Mouse (Mus musculus) thymus, postnatal 10 days (tissue): Measurements from ENCODE around the gene Supt6.
"Not testable (repeated sequence)": the region's sequence is repeated elsewhere in the genome, so short reads cannot be mapped to it uniquely, and the experiment has no call there.

ENCODE experiments used
- DNase-seq, 2 experiments: peaks; one replicate each; pipeline ENCODE4 v3.0.0; 2021; ENCODE audit warnings: low spot score in 2 of 2

The Supt6 gene

DNA sequence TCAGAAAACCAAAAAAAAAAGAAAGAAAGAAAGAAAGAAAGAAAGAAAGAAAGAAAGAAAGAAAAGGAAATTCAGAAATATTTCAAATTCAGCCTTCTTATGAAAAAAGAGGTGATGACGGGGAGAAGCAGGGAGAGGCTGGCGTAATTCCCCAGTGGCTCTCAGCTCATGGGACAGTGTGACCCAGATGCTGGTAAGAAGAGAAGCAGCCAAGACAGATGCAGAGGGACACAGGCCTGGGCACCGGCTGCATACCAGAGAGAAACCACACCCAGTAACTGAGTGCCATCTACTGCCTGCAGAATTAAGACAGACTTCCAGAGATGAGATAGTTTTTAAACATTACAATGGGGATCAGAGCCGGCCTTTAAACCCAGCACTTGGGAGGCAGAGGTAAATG is 22.2 kb downstream of the Supt6 start:
- DNase-seq, result no peak

DNA sequence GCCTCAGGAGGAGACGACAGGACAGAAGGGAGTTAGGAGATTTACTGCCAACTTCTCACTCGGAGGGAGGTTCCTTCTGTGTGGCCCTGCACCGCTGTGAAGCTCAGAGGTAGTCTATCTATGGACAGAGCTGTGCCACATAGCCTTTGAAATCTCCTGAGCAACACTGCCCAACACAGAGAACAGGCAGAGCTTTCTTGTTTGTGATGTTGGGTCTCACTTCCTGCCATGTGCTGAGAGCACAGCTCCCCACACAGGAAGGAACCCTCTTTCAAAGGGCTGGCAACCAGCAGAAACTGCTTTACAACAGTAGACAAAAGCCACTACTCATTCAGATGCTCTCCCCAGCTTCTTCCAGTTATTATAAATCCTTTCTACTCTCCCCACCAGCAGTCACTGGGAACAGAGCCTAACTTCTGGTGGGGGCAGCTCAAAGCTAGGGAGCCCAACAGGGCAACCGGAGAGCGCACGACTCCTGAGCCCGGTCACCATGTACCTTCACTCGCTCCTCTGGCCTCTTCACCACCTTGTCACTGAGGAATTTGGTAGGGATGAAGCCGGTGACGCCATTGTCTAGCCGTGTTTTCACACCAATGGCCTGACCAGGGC is 30.0 kb downstream of the Supt6 start:
- DNase-seq, result peak in 1 of 2 experiments; percentile 31

DNA sequence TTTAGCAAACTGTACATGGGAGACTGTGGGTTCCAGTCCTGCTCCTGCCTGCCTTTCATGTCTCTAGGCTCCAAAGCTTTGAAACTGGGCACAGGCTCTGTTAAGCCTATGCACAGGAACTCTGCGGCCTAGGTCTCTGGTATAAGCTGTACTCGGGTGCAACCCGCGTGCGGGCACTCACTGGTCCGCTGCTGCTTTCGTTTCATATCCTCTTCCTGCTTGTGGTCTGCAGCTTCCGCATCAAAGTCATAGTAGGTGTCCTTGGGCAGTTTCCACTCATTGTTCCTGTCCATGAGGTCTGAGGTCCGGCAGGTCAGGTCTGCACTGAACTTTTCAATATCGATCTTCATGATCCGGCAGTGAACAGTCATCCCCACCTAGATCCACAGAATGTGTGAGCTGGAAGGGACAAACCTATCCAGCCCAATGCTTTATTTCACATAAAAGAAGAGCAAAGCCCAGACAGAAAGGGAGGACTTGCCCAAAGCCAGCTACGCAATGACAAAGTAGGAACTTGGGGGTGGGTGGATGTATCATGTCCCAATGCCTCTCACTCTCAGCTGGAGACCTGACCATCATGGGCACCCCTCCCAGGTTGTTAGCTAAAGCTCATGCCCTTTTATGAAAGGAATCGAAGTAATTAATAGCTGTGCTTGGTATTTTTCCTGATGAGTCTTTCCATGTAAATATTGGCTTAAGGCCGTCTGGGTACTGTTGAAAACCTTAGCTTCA is 32.5 kb downstream of the Supt6 start:
- DNase-seq, result no peak

DNA sequence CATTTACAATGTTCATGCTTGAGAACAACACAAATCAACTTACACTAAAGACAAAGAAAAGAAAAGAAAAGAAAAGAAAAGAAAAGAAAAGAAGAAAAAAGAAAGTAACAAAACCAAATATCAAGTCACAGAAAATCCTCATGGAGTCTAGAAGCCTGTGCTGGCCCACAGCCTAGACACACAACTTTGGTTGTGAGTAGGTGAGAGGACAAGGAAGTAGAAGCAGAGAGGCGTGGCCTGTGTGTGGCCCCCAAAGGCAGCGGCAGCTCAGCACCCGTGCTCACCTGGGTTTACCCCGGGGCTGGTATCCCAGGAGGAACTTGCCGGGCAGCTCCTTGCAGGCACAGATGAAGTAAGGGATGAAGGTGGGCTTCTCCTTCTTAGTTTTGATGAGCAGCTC is 34.3 kb downstream of the Supt6 start:
- DNase-seq, result no peak

DNA sequence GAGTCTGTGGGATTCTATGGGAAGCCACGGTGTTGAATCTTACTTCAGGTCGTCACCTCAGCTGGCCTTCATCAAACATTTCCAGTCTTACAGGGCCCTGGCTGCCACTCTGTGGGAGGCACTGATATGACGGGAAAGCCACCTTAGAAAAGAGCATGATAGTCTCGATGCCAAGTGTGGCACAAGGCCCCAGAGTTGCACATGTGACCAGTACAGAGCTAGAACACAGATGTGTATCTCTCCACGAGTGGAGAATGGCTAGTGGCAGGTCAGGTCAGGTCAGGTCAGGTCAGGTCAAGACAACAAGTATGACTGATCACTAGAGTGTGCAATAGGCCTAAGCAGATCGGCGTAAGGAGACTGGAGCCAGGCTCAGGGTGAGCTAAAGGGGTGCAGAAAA is 35.2 kb downstream of the Supt6 start:
- no peak for DNase-seq

DNA sequence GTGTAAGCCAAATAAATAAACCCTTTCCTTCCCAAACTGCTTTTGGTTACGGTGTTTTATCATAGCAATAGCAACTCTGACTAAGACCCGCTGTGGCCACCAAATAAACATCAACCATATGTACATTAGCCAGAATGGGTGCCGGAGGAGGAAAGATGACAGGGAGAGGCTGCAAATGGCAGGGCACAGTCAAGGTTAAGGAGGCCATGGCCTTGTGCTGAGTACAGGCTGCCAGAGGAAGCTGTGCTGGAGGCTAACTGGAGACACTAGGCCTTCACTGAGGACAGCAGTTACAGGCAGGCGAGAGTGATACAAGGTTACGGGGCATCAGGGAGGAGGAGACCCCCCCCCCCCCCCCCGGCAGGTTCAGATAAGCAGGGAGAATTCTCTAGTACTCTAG is 35.9 kb downstream of the Supt6 start:
- DNase-seq, result no peak

DNA sequence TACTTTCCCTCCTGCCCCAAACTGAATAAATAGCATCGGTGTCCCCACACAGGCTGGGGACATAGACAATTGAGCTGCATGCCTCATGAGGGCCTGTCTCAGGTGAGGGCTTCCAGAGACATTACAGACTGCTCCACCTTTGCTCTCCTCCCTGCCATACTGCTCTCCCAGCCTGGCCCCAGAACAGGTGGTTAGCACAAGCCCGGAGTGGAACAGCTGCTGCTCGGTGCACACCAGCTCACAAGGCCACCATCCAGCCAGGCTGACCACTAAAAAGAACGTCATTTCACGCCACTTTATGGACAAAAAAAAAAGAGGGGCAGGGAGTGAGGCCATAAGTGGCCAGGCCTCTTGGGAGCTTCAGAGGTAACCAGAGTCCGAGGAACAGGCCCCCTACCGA is 38.6 kb downstream of the Supt6 start:
- no peak for DNase-seq

DNA sequence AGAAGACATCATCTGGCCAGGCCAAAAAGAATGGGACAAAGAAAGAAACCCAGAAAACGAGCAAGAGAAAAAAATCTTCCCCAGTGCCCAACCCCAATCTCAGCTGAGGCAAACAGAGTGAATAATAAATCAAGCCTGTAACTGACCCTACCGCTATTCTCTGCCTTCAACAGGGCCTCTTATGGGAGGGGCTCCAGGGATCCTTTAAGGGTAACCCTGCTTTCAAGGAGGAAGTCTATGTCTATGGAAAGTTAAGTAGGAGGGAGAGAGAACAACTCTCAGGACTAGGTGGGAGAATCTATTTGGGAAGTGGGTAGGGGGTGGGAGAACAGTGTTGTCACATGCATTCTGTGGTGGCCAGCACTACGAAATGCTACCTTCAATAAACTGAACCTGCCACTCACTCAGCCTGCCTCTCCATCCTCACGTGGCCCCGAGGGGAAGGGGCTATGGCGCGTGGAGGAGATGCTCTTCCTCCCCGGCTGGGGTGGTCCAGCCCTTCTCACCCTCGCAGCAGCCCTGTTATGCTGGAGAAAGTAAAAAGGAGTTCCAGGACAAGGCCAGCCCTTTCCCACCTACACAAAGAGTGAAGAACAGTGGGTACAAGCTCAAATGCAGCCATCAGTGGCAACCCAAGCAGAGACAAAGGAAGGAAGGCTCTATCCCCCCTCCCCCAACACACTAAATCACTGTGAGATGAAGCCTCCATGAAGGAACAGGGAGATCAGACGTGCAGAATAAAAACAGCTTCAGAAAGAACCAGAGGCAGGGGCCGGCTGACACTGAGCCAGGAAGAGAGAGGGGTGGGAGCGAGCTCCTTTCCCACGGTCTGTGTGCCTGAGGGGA is 40.2 kb downstream of the Supt6 start:
- no peak for DNase-seq

DNA sequence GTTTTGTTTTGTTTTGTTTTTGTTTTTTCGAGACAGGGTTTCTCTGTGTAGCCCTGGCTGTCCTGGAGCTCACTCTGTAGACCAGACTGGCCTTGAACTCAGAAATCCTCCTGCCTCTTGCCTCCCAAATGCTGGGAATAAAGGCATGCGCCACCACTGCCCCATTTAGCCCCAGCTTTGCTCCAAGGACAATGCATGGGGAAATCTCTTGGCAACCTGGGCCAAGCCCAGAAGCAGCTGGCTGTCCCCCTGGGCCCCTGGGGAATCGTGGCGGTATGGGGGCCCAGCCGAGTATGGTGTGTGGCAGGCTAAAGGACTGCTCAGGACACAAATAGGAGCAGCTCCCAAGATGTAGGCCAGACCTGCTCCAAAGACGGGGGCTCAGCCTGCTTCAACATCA is 41.5 kb downstream of the Supt6 start:
- DNase-seq, result no peak

DNA sequence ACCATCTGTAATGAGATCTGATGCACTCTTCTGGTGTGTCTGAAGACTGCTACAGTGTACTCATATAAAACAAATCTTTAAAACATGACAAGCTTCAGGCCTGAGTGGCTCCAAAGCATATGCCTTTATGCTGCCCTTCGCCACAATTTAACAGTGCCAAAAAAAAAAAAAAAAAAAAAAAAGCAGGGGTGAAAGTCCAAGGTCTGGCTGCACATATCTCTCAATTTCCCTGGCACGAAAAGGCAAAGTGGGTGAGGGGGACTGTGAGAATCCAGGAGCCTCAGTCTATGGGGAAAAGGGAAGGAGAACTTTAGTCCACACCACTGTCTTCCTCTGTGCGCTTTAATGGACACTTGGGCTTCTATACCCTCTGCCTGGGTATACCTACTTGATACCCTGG is 43.4 kb downstream of the Supt6 start:
- no peak for DNase-seq

DNA sequence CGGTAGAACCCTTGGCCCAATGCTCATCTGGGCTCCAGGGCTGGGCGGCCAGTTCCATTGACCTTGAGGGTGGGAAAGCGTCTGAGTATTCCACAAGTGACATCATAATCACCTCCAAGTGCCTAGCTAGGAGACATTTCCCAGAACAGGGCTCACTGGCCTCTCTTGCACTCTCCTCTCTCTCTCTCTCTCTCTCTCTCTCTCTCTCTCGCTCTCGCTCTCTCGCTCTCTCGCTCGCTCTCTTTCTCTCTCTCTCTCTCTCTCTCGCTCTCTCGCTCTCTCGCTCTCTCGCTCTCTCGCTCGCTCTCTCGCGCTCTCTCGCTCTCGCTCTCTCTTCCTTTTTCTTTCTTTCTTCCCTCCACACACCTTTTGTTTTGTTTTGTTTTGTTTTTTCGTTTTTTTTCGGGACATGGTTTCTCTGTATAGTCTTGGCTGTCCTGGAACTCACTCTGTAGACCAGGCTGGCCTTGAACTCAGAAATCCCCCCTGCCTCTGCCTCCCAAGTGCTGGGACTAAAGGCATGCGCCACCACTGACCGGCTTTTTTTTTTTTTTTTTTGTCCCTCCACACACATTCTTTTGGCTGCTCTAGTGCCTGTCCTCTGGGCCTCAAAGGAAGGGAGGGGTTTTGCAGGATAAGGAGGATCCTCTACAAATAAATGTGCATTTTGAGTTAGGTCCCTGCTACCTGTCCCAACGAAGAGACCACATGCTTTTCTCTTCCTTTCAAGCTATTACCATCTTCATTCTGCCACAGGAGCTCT is 50.5 kb downstream of the Supt6 start:
- no peak for DNase-seq

DNA sequence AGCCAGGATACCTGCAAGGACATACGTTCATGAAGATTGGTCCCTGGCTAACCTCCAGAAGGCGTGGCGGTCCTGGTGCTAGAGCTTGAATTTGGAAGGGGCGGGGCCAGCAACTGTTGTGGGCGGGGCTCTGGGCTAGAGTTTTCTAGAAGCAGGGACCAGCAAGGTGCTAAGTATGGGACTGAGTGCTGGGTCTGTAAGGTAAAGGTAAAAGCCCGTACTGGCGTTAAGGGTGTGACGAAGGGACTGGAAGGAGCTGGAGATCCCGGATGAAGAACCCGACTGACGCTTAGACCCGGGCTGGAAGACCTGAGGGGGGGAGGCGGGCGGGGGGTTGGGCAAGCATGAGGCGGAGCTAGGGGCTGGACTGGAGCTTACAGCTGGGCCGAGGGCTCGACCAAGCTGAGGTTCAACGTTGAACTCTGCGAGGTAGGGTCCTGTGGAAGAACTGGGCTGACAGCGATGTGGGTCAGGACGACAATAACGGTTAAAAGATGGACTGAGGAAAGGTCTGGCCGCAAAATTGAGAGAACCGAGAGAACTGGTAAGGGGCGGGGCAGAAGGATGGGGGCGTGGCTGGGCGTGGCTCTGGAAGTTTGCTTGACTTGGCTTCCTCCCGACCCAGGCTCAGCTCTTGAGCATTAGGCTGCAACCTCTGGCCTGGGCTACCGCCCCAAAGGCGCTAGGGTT is 51.2 kb downstream of the Supt6 start:
- peak in 1 of 2 experiments; percentile 41 for DNase-seq

DNA sequence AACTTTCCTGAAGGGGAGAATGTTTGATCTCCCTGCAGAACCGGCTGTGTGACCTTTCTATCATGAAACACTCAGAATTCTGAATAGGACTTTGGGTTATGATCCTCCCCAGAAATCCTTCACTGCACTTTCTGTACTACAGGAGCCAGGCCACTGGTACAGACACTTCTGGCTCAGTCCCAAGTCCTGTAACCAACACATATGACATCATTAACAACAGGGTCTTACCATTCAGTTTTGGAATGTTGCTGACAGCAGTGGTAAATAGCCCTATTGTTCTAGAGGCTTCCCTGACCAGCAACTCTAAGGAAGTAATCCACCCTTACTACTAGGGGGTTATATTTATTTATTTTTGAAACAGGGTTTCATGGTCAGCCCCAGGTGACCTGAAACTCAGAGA is 52.7 kb downstream of the Supt6 start, which contains the start of gene Proca1:
Gene Proca1 (plus strand): TSS at position 280 of the 400 bp plus-strand sequence.
- no peak for DNase-seq

DNA sequence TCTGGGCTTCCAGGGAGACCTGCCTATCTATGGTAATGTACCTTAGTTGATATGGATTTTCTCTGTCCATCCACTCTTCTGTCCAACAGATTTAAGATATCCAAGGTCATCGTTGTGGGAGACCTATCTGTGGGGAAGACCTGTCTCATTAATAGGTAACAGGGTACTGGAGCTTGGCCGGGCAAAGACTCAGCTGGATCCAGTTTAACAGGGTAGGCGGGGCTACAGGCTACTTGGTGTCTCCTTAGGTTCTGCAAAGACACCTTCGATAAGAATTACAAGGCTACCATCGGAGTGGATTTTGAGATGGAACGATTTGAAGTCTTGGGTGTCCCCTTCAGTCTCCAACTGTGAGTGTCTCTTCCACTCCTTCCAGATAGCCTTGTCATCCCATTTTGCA is 55.7 kb downstream of the Supt6 start:
- DNase-seq, result no peak

DNA sequence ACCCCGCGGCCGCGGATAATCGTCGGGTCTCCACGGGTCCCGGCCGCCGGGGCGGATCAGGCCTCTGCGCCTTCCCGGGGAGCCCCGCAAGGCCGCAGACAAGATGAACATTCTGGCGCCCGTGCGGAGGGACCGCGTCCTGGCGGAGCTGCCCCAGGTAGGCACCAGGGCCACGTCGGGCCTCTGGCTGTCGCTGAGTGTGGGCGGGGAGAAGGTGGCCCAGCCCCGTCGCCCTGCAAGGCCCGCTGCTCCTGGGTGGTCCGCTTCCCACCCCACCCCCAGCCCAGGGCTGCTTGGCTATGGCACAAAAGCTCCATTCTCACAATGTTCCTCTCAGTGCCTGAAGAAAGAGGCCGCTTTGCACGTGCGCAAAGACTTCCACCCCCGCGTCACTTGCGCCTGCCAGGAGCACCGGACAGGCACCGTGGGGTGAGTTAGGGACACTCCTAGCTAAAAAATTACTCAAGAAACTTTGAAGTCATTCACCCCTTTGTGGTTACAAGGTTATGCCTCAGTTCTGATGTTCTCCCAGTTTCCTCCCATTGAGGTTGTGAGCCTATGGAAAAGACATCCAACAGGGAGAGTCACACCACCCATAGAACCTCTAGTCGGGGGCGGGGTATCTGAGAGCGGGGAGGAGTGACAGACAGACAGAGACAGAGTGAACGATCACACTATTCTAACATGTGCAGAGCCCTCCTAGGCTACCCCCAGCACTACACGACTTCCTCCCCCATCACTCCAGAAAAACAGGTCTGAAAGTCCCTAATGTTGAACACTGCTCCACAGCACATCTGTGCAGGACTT is 56.4 kb downstream of the Supt6 start:
- DNase-seq, result no peak

DNA sequence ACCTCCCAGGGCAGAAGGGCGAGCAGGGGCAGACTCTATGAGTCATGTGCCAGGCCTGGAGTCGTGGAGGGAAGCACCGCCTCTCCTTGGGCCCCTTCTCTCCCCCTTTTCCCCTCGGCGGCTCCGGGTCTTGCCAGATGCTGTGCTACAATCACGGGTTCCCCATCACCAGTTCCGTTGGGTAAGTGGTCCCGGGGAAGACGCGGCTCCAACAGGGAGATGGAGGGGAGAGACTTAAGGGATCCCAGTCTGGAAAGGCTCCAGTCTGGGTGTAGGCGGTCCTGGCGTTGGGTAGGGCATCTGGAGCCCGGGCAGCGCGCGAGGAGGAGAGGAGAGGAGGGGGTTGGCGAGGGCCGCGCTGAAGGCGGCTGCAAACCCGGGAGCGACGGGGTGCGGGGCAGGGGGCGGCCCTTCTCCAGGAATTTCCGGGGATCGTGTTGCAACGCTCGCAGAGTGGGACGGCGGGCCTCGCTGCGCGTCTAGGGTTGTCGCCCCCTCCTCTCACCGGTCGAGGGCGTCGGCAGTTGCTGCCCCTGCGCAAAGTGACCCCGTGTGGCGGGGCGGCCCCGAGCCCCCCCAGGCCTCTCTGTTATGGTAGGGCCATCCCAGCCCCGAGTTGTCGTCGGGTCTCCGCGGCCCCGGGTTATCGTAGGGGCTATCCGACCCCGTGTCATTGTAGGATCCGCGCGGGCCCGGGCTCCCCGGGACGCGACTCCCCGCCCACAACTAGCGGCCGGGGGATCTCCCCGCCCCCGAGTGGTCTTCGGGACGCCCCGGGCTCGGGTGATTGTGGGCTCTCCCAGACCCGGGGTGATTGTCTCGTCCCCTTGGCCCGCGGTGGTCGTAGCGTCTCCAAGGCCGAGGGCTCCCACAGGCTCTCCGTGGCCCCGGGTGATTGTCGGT is 57.2 kb downstream of the Supt6 start, which contains the start of gene Rab34:
Gene Rab34 (plus strand): TSS at position 100 of the 903 bp plus-strand sequence.
- DNase-seq, result no peak

DNA sequence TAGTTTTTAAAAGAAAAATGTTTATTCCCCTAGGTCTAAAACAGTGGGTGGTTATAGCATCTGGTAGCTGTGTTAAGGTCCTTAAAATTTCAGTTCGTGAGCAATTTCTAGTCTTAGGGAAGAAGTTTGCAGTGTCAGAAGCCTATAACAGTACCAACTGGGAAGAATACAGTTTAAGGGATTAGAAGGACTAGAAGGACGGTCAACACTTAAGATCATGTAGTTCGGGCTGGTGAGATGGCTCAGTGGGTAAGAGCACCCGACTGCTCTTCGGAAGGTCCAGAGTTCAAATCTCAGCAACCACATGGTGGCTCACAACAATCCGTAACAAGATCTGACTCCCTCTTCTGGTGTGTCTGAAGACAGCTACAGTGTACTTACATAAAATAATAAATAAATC is 61.1 kb downstream of the Supt6 start:
- DNase-seq, result not testable (repeated sequence)

DNA sequence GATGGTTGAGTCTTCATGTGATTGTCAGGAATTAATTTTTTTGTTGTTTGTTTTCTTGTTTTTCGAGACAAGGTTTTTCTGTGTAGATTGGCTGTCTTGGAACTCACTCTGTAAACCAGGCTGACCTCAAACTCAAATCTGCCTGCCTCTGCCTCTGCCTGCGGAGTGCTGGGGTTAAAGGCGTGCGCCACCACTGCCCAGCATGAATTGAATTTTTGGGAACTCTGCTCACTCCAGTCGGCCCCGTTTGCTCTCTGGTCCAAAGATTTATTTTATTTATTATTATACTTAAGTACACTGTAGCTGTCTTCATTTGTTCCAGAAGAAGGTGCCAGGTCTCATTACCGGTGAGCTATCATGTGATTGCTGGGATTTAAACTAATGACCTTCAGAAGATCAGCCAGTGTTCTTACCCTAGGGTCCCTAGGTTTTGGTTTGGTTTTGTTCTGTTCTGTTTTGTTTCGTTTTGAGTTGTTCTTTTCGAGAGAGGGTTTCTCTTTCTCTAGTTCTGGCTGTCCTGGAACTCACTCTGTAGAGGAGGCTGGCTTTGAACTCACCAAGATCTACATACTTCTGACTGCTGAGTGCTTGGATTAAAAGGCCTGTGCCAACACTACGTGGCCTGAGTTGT is 61.8 kb downstream of the Supt6 start:
- no peak for DNase-seq
